Mouse (Mus musculus) brown adipose tissue, adult 24 weeks (tissue): ENCODE data around the gene Pbxip1. TPM values are rescaled to one million over a fixed set of nuclear protein-coding genes. Genes with fewer than 3 reads are reported as not detected.
A peak's percentile ranks its signal among the peaks of the same experiment; 100 is the strongest.

Source experiments
- H3K27ac ChIP-seq: fragments of 200-500 bp; replicated peaks from 2 replicates; pipeline ENCODE4 v1.5.1; 2012; ENCODE audit warnings: low read depth, mild to moderate bottlenecking, low read length
- H3K4me1 ChIP-seq: fragments of 200-500 bp; 2 replicates; pipeline ENCODE4 v1.6.1; 2012; ENCODE audit warnings: low read length, mixed read lengths; ENCODE audit not compliant: control insufficient read depth, insufficient read depth, insufficient read length
- H3K4me3 ChIP-seq: fragments of 200-500 bp; 2 replicates; pipeline ENCODE4 v1.5.1; 2012; ENCODE audit warnings: low read depth, mild to moderate bottlenecking, low read length, moderate library complexity; ENCODE audit not compliant: insufficient read depth
- polyA plus RNA-seq: library from polyadenylated mRNA; stranded (reverse); fragments of >200 nt; gene quantifications from 2 replicates; pipeline ENCODE4 v1.2.4, GENCODE M21; 2012; ENCODE audit not compliant: missing spikeins, insufficient read depth, insufficient read length

Pbxip1 gene
- polyA plus RNA-seq, 1 experiment = 18.9 TPM

DNA sequence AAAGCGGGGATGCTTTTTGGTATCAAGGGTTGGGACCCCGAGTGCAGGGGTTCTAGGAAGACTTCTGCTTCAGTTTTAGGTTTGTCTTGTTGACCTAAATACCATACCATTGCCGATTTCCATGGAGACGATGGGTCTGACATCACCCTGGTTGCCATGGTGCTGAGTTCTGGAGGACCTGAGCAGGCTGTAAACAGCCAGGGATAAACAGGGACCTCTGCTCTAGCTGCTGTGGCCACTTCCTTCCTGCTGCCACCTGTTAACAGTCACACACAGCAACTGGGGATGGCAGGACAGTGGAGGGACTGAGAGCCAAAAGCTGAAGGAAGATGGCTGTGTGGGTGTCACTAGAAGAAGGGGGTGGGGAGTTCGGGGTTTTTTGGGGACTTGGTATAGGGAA is 763 bp downstream of the Pbxip1 start:
- peak overlapping the region; percentile 76 for H3K27ac ChIP-seq
- H3K4me3 ChIP-seq = peak overlapping the region; percentile 75
- H3K4me1 ChIP-seq = peaks cover 8% of the 10 kb centered on the region; the same call in 1 of the 2 replicates

DNA sequence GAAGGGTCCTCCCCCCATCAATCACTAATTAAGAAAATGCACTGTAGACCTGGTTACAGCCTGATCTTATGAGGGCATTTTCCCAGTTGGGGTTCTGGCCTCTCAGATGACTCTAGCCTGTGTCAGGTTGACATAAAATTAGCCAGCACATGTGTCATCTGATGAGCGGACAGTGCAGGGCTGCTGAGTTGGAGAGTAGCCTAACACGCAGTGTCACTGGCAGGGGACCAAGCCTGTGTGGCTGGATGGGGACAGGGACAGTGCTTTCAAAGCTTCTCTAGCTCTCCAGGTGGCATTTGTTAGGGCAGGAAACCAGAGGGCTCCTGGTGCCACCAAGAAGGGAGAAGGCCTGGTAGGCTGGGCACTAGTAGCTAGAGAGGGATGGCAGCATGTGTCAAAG is 4.2 kb downstream of the Pbxip1 start:
- no peak overlapping the region for H3K27ac ChIP-seq
- H3K4me3 ChIP-seq = no peak overlapping the region
- H3K4me1 ChIP-seq = peaks cover 8% of the 10 kb centered on the region; the same call in 1 of the 2 replicates

- Histone ChIP-seq H3K4me3 (no peak overlapping the region), H3K27ac (no peak overlapping the region), H3K4me1 (no peaks in the 10 kb centered on the region)
Observed at GRCm38 (mm10) chr3:89448720-89449537, 12.4 kb downstream of the Pbxip1 start.

DNA sequence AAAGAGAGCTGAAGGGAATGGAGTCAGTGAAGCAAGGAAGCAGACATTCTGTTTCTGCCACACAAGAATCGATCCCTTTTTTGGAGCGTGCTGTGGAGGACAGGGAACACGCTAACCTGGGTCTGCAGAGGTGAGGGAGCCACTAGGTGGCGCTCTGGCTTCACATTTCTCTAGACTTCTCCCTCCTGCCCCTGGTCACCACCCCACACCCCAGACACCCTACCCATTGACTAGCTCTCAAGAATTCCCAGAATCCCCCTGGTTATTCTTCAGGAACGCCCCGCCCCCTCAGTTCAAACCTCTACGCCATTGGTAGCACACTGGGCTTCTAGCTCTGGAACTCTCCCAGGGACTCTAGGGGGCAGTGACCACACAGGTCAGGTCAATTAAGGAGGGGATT is 13.0 kb downstream of the Pbxip1 start:
- Histone ChIP-seq H3K4me1 (no peaks in the 10 kb centered on the region), H3K4me3 (no peak overlapping the region), H3K27ac (no peak overlapping the region)

DNA sequence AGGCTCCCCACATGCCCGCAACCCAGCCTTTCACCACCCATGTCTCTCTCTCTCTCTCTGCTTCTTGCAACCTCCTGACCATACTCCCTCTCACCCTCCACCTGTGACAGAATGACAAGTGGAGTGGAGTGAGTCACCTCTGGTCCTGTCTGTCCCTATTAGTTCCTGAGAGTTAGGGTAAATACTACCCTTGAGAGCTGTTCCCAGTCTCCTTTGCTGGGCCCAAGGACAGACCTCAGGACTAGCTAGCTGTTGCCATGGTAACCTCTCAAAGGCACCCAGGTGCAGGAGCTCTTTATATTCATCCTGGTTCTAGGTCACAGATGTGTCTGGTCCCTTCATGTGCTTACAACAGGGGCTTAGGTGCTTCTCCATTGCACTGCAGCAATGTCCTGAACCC is 15.4 kb downstream of the Pbxip1 start:
- H3K4me3 ChIP-seq = no peak overlapping the region
- no peaks in the 10 kb centered on the region for H3K4me1 ChIP-seq
- no peak overlapping the region for H3K27ac ChIP-seq

DNA sequence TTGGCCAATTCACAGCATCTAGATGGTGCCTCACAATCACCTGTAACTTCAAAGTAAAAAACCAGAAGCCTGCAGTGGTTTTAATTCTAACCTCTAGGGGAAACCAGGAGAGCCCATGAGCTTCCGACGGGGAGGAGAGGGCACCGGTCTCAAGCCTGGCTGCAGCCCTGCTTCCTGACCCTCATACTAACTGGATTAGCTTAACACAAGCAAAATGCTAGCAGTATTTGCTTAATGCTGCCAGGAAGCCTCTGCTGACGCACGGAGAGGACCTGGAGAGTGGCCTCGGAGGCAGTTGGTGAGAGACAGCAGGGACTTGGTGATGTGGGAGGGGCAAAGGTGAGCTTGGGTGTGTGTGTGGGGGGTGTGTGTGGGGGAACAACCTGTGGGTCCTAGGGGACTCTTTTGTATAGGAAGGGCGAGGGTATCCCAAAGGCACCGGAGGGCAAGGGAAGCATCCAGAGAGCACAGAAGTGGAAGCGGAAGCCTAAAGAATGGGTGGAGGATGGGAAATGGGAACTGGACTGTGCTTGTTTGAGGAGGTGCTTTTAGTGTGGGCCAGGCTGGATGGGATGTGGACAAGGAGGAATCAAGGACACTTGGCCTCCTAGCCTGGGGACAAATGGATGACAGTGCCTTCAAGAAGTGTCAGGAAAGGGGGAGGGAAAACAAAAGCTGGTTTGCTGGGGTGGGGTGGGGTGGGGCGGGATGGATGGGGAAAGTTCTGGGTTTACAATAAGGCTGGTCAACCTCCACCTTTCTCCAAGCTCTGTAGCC is 18.1 kb downstream of the Pbxip1 start, which contains the start of gene Pmvk:
Gene Pmvk, plus strand, starts transcription at position 141 of the 777 bp plus-strand sequence.
- Histone ChIP-seq H3K4me3 (no peak within 1 kb of the TSS), H3K4me1 (no peaks in the 10 kb centered on the region; the same call in 1 of the 2 replicates), H3K27ac (no peak within 1 kb of the TSS)

DNA sequence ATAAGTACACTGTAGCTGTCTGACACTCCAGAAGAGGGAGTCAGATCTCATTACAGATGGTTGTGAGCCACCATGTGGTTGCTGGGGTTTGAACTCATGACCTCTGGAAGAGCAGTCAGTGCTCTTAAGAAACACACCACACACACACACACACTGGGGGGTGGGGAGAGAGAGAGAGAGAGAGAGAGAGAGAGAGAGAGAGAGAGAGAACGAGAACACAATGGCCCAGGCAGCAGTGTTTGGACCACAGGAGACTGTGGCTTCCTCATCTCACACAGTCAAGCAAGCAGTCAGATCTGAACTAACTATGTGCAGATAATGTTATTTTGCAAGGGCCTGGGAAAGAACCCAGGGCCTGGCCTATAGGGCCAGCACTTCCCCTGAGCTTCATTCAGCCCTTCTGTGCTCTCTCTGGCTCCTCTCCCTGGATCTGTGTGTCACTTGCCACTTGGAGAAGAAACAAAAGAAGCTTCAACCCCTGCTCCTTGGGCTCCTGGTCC is 19.3 kb downstream of the Pbxip1 start:
- no peak overlapping the region for H3K4me3 ChIP-seq
- no peak overlapping the region for H3K27ac ChIP-seq
- no peaks in the 10 kb centered on the region; the same call in 1 of the 2 replicates for H3K4me1 ChIP-seq

DNA sequence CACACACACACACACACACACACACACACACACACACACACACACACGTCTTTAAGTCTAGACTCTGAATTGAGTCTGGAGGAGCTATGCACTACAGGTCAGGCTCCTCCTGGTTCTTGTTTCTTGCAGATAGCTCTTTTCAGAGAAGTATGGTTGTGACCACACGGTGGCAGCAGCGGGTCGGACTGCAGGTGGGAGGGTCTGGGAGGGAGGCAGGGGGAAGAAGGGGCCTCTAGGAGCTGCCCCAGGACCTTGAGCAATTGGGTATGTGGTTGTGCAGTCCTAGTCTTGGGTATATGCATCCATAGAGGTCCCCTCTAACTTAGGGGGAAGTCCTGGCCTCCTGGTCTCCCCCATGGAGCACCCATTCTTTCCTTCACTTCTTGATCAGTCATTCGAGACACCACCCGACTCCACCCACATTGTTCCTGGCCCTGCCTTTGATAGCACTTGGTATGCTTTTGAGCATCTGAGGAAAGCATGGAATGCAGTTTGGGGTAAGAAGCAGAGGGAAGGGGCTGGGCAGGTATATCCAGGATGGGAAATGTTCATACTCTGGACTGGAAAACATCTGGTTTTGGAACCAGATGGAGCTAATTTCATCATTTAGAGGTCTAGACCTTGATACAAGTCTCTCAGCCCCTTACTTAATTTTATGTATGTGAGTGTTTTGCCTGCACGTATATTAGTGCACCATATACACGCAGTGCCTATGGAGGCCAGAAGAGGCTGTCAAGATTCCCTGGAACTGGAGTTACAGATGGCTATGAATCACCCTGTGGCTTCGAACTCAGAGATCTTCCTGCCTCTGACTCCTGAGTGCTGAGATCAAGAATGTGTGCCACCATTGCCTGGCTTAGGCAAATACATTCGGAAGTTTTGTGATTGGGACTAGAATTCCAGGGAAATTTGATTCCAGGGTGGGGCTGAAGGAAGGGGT is 20.5 kb downstream of the Pbxip1 start:
- H3K27ac ChIP-seq = no peak overlapping the region
- H3K4me1 ChIP-seq = no peaks in the 10 kb centered on the region; the same call in 1 of the 2 replicates
- no peak overlapping the region for H3K4me3 ChIP-seq

- Histone ChIP-seq H3K4me3 (0 out of 2 replicates have a peak overlapping the region, but pooled peaks have one; percentile 19), H3K27ac (peak overlapping the region; percentile 56), H3K4me1 (no peaks in the 10 kb centered on the region; the same call in 1 of the 2 replicates)
Observed at GRCm38 (mm10) chr3:89458372-89458964, 22.0 kb downstream of the Pbxip1 start.

- Histone ChIP-seq H3K27ac (peak overlapping the region; percentile 65), H3K4me1 (no peaks in the 10 kb centered on the region; the same call in 1 of the 2 replicates), H3K4me3 (peak overlapping the region; percentile 81)
Observed at GRCm38 (mm10) chr3:89458965-89459807, 22.7 kb downstream of the Pbxip1 start.

DNA sequence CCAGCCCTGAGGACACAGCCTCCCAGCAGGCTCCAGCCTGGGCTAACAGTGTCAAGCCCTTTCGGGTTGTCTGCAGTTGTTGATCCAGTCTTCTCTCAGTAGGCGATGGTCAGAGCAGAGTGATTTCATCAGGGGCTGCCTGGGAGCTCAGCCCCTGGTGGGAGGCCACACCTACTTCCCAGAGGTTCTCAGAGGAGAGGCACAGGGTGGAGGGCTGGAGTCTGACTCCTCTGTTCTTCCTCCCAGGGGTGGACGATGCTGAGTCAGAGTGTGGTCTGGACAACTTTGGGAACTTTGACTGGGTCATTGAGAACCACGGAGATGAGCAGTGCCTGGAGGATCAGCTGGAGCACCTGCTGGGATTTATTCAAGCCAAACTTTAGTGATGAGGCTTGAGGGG is 31.8 kb downstream of the Pbxip1 start:
- Histone ChIP-seq H3K4me3 (no peak overlapping the region), H3K27ac (no peak overlapping the region), H3K4me1 (no peaks in the 10 kb centered on the region)

DNA sequence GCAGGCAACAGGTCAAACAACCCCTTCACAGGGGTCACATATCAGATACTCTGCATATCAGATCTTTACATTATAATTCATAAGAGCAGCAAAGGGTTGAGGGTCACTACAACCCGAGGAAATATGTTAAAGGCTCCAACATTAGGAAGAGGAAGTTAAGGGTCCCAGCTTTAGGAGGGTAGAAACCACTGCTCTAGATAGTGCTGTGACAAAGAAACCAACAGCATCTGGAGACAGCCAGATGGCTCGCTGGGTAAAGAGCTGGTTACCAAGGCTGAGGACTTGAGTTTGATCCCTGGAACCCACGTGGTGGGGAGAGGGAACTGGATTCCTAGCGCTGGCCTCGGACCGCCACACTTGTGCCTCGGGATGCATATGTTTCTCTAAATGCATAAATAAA is 35.8 kb downstream of the Pbxip1 start:
- no peak overlapping the region for H3K4me3 ChIP-seq
- H3K4me1 ChIP-seq = no peaks in the 10 kb centered on the region
- no peak overlapping the region for H3K27ac ChIP-seq

GRCm38 (mm10) chr3:89473838-89474237 is 37.3 kb downstream of the Pbxip1 start:
- H3K4me3 ChIP-seq = no peak overlapping the region
- H3K27ac ChIP-seq = no peak overlapping the region
- H3K4me1 ChIP-seq = no peaks in the 10 kb centered on the region
